Mouse (Mus musculus) kidney, embryonic 15.5 days (tissue): ENCODE results near the gene Fanci. TPM values are rescaled to one million over a fixed set of nuclear protein-coding genes. Genes with fewer than 3 reads are reported as not detected.
A peak's percentile ranks its signal among the peaks of the same experiment; 100 is the strongest.

Experiments
- ATAC-seq: fragments of 200-750 bp; cut with Nextera tagmentation; replicated peaks from 2 replicates; pipeline ENCODE4 v1.8.0; 2017; ENCODE audit warnings: moderate TSS enrichment; ENCODE audit not compliant: low FRiP score
- H3K27ac ChIP-seq: fragments of 300-500 bp; sonication (generic); 2 replicates; pipeline ENCODE4 v1.5.1; 2015; ENCODE audit warnings: mild to moderate bottlenecking, inconsistent platforms
- H3K27me3 ChIP-seq: fragments of 300-500 bp; sonication (generic); 2 replicates; pipeline ENCODE4 v1.6.1; 2015; ENCODE audit warnings: inconsistent platforms
- H3K36me3 ChIP-seq: fragments of 300-500 bp; sonication (generic); 2 replicates; pipeline ENCODE4 v1.6.1; 2015; ENCODE audit warnings: inconsistent platforms
- H3K4me1 ChIP-seq: fragments of 300-500 bp; sonication (generic); 2 replicates; pipeline ENCODE4 v1.6.1; 2015; ENCODE audit warnings: inconsistent platforms
- H3K4me2 ChIP-seq: fragments of 300-500 bp; sonication (generic); 2 replicates; pipeline ENCODE4 v1.6.1; 2015; ENCODE audit warnings: moderate library complexity, mild to moderate bottlenecking, inconsistent platforms
- H3K4me3 ChIP-seq: fragments of 300-500 bp; sonication (generic); replicated peaks from 2 replicates; pipeline ENCODE4 v1.5.1; 2015; ENCODE audit warnings: mild to moderate bottlenecking, inconsistent platforms
- H3K9ac ChIP-seq: fragments of 300-500 bp; sonication (generic); 2 replicates; pipeline ENCODE4 v1.6.1; 2015; ENCODE audit warnings: mild to moderate bottlenecking, inconsistent platforms
- H3K9me3 ChIP-seq: fragments of 300-500 bp; sonication (generic); replicated peaks from 2 replicates; pipeline ENCODE4 v1.6.1; 2016; ENCODE audit warnings: inconsistent platforms
- WGBS: fragments of 180-500 bp; shearing (Covaris S2); methylation state at CpG from one replicate; pipeline ENCODE4 v1.1.7; 2015; ENCODE audit warnings: mixed read lengths; 5-methylcytosine and 5-hydroxymethylcytosine counted together
- polyA plus RNA-seq: library from polyadenylated mRNA; unstranded; fragments of >200 nt; fragmentation: Nextera tagmentation; extraction: Ambion mirVana; gene quantifications from 2 replicates; pipeline ENCODE4 v1.2.1, GENCODE M21; 2015

Gene Fanci
- polyA plus RNA-seq, 1 experiment from 2014 or later = 12.6 TPM

DNA sequence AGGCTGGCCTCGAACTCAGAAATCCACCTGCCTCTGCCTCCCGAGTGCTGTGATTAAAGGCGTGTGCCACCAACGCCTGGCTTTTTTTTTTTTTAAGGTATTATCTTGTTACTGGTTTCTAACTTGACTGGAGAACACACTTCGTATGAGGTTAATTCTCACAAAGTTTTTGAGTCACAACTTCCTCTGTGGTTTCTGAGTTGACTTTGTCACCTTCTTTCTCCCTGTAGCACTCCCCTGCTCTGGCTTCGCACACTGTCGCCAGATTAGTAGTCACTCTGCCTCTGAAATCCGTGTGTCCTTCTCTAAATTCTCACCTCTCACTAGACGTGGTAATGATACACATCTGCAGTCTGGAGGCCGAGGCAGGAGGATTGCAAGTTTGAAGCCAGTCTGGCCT lies 31.1 kb downstream of the Fanci start:
- ATAC-seq = no peak

DNA sequence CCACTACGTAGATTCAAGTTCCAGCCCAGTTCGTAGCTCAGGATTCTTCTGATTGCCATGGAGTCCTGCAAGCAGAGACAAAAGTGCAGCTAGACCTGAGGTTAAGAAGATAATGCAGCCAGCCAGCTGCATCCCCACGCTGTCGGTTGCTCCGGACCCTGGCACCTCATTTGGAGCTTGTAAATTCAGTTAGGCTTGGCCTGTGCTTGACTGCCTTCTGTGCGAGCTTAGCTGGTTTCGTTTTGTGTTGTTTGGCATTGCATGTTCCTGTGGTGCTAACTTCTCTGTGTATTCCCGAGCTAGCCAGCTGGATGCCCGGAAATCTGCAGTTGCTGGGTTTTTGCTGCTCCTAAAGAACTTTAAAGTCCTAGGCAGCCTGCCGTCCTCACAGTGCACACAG lies 34.1 kb downstream of the Fanci start:
- H3K4me3 ChIP-seq = no peak overlapping the region
- WGBS = 85% methylated on average over 10 of the region's 10 CpGs
- peaks cover 16% of the 10 kb centered on the region for H3K36me3 ChIP-seq
- H3K9me3 ChIP-seq = no peaks in the 10 kb centered on the region
- no peak overlapping the region for H3K27ac ChIP-seq
- no peak overlapping the region for H3K9ac ChIP-seq
- no peak overlapping the region for H3K4me2 ChIP-seq
- H3K27me3 ChIP-seq = no peaks in the 10 kb centered on the region
- no peaks in the 10 kb centered on the region for H3K4me1 ChIP-seq
- no peak for ATAC-seq

More for the DNA sequence above, 31.1 kb downstream of the Fanci start:
- peaks cover 19% of the 10 kb centered on the region for H3K36me3 ChIP-seq
- no peak overlapping the region for H3K9ac ChIP-seq
- no peaks in the 10 kb centered on the region for H3K4me1 ChIP-seq
- no peaks in the 10 kb centered on the region for H3K9me3 ChIP-seq
- no peak overlapping the region for H3K27ac ChIP-seq
- no peak overlapping the region for H3K4me2 ChIP-seq
- H3K27me3 ChIP-seq = no peaks in the 10 kb centered on the region
- H3K4me3 ChIP-seq = no peak overlapping the region
- 97% methylated on average over 10 of the region's 10 CpGs for WGBS

DNA sequence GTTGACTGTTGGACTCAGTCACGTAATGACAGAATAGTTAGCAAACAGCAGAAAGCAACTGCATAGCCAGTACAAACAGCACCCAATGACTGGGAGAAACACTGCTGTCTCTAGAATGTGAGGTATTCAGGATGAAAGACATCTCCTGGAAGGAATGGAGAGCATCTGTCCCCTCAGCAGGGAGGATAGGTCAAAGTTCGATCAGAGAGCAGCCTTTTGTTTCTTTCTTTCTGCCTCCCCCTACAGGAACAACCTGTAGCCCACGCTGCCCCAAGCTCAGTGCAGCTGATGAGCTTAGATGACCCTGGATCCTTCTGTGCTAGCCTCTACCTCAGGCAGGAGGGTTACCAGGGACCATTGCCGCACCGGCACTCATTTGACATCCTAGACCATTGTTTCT lies 36.5 kb downstream of the Fanci start:
- Histone ChIP-seq H3K4me2 (no peak overlapping the region), H3K27me3 (no peaks in the 10 kb centered on the region), H3K9me3 (no peaks in the 10 kb centered on the region), H3K4me1 (no peaks in the 10 kb centered on the region), H3K27ac (no peak overlapping the region), H3K4me3 (no peak overlapping the region), H3K9ac (no peak overlapping the region), H3K36me3 (peaks cover 10% of the 10 kb centered on the region; the same call in 1 of the 2 replicates)
- WGBS = 69% methylated on average over 5 of the region's 5 CpGs
- no peak for ATAC-seq

DNA sequence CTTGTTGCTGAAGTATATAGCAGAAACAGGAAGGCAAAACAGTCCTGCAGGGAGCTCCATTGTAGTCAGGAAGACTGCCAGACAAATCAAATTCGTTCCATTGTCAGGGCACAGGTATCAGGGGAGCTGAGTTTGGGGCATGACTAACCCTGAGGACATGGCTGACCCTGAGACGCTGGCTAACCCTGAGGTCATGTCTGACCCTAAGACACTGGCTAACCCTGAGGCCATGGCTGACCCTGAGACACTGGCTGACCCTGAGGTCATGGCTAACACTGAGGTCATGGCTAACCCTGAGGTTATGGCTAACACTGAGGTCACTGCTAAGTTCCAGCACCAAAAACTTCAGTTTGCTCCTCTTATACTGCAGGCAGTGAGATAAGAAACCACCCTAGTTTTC lies 48.3 kb downstream of the Fanci start:
- Histone ChIP-seq H3K9ac (no peak overlapping the region), H3K36me3 (peaks cover 37% of the 10 kb centered on the region), H3K9me3 (no peaks in the 10 kb centered on the region), H3K27me3 (no peaks in the 10 kb centered on the region), H3K4me2 (no peak overlapping the region), H3K4me1 (no peaks in the 10 kb centered on the region), H3K4me3 (no peak overlapping the region), H3K27ac (no peak overlapping the region)
- WGBS = 74% methylated on average over 2 of the region's 2 CpGs
- no peak for ATAC-seq

DNA sequence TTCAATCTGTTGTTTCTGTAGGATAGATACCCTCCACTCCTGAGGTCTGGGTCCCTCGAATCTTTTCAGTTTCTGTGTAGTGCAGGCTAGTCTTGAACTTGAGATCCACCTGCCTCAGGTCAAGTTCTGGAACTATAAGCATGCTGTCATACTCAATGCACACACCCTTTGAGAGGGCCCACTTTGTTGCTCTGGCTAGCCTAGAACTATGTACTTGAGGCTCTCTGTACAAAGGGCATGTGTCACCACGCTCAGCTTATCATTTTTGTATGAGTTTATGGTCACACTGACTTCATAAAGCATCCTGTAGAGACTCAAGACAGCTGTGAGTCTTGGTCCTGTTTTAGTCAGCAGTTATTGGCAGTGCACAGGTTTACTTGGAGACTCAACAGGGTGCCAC lies 55.3 kb downstream of the Fanci start:
- no peak for ATAC-seq
- H3K27me3 ChIP-seq = no peaks in the 10 kb centered on the region
- WGBS = 94% methylated on average over 2 of the region's 2 CpGs
- no peak overlapping the region for H3K4me3 ChIP-seq
- H3K4me1 ChIP-seq = no peaks in the 10 kb centered on the region
- H3K4me2 ChIP-seq = no peak overlapping the region
- H3K27ac ChIP-seq = no peak overlapping the region
- peaks cover 78% of the 10 kb centered on the region for H3K36me3 ChIP-seq
- no peak overlapping the region for H3K9ac ChIP-seq
- no peaks in the 10 kb centered on the region for H3K9me3 ChIP-seq

DNA sequence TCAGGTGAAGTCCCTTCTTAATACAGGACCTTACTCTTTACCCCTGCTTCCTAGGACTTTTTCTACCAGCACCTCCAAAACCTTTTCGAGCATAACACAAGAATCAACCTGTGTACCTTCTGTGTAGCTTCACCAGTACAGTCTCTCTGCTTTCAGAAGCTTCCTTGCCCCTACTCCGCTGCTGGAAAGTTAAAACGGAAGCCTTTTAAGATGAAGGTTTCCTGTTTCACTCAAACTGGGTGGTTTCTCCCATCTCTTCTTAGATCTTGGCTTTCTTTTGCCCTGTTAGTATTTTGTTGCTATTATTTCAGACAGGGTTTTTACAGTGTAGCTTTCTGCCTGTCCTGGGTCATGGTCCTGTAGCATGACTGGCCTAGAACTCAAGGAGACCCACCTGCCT lies 55.8 kb downstream of the Fanci start:
- Histone ChIP-seq H3K9ac (no peak overlapping the region), H3K4me1 (no peaks in the 10 kb centered on the region), H3K27me3 (no peaks in the 10 kb centered on the region), H3K9me3 (no peaks in the 10 kb centered on the region), H3K36me3 (peaks cover 82% of the 10 kb centered on the region), H3K4me2 (no peak overlapping the region), H3K4me3 (no peak overlapping the region), H3K27ac (no peak overlapping the region)
- 94% methylated on average over 3 of the region's 3 CpGs for WGBS
- ATAC-seq = no peak

DNA sequence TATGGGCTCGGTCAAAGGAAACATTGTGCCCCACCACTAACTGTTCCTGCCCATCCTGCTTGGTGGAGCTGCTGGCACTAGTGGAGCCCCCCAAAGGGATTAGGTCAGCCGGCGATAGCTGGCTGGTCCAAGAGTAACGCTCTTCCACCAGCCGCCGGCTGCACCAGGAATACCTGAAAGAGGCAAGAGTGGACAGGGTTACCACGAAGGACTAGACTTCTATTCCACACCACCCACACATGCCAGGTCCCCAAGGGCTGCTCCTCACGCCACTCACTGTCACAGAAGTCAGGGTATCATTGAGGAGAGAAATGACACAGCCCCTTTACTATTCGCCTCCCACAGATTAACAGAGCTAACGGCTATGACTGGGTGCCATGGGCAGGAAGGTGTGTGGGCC lies 70.0 kb downstream of the Fanci start:
- H3K27me3 ChIP-seq = no peaks in the 10 kb centered on the region
- 88% methylated on average over 10 of the region's 10 CpGs for WGBS
- H3K9me3 ChIP-seq = no peaks in the 10 kb centered on the region
- H3K9ac ChIP-seq = no peak overlapping the region
- peaks cover 20% of the 10 kb centered on the region for H3K4me1 ChIP-seq
- H3K4me2 ChIP-seq = no peak overlapping the region
- H3K4me3 ChIP-seq = no peak overlapping the region
- no peak for ATAC-seq
- H3K27ac ChIP-seq = no peak overlapping the region
- H3K36me3 ChIP-seq = peaks cover 66% of the 10 kb centered on the region

DNA sequence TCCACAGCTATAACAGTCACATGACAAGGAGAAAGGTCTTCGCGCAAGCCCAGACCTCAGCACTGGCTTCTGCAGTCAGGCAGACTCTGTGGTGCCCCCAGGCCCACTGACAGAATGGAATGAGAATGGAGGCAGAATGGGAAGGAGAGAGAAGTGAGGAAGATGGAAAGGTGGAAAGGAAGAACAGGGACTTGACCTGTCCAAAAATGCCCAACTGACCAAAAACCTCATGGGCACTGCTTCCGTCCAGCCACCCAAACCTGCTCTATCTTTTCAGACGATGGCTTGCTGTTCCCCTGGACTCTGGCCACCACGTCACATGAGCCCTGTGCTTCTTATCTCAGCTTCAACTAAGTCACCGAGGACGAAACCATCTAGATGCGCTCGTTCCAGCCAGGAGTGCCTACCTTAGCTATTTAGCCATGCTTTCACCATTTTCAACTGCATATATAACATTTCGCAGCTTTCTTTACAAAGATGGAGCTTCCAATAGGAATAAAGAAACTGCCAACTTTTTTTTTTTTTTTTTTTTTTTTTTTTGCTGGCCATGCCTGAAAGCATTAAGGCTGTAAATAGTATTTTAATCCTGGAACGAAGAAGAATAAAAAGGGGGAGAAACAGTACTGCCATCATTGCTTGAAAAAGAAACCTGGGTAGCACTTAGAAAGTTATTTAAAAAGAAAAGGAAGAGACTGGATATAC lies 71.8 kb downstream of the Fanci start:
- no peak for ATAC-seq
- Histone ChIP-seq H3K27ac (no peak overlapping the region), H3K27me3 (no peaks in the 10 kb centered on the region), H3K36me3 (peaks cover 48% of the 10 kb centered on the region), H3K9ac (no peak overlapping the region), H3K4me2 (no peak overlapping the region), H3K9me3 (no peaks in the 10 kb centered on the region), H3K4me1 (peaks cover 33% of the 10 kb centered on the region), H3K4me3 (no peak overlapping the region)
- WGBS = 90% methylated on average over 11 of the region's 11 CpGs

DNA sequence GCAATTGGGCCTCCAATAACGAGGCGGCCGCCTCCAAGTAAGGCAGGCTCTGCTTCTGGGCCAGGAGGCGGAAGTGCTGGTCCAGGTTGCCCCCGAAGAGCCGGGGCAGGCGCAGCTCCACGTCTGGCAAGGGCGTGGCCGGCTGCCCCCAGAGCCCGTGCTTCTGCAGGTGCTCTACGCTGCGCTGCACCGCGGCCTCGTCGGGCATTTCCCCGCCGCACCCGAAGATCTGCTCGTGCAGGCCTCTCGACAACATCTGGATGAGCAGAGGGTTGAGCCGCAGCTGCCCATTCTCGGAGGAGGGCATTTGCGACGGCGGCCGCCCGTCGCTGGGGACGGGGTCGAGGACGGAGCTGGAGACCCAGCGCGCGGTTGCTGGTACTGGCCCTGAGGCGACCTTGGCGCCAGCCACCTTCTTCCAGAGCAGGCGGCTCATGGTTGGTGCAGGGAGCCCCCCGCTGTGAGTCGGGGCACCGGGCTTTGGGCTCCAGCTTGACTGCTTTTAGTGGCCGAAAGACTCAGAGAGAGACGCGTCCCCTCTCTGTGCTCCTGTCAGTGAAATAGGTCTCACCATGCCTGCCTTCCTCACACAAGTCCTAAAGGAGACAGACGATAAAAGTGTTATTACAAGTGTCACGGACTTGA lies 73.2 kb downstream of the Fanci start:
- Histone ChIP-seq H3K4me3 (peak overlapping the region; percentile 94), H3K36me3 (peaks cover 34% of the 10 kb centered on the region), H3K27ac (no peak overlapping the region; the same call in 1 of the 2 replicates), H3K27me3 (no peaks in the 10 kb centered on the region), H3K4me1 (peaks cover 33% of the 10 kb centered on the region), H3K4me2 (peak overlapping the region; percentile 89), H3K9me3 (no peaks in the 10 kb centered on the region), H3K9ac (peak overlapping the region; percentile 91)
- WGBS = 6% methylated on average over 47 of the region's 47 CpGs
- no peak for ATAC-seq

DNA sequence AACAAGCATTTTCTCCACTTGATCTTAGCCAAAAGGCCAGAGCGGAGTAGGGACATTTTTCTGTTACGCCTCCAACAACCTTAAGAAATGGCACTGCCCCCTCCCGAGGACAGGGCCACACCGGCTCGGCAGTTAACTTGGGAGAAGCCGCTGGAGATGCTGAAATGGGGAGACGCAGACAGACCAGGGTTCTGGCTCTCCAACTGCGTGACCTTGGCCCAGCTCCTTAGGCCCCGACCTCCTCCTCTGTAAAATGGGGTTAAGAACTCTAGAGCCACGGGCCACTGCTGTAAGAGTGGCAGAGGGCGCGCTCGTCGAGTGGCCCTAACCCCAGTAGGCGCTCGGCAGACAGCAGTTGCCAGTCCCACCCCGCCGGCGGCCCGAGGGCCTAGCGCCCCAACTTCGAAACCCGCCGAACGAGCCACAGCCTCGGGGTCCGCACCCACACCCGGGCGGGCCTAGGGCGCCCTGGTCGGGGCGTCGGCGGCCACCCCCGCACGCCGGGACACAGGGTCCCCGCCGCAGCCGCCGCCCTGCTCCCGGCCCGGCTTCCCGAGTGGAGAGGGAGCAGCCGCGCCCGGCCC lies 73.8 kb downstream of the Fanci start:
- Histone ChIP-seq H3K27ac (peak overlapping the region; percentile 90), H3K27me3 (no peaks in the 10 kb centered on the region), H3K4me2 (peak overlapping the region; percentile 89), H3K9me3 (no peaks in the 10 kb centered on the region), H3K36me3 (peaks cover 28% of the 10 kb centered on the region), H3K4me3 (peak overlapping the region; percentile 94), H3K9ac (peak overlapping the region; percentile 91), H3K4me1 (peaks cover 33% of the 10 kb centered on the region)
- under 1% methylated on average over 47 of the region's 47 CpGs for whole genome bisulfite sequencing
- peak; percentile 57 for ATAC-seq

DNA sequence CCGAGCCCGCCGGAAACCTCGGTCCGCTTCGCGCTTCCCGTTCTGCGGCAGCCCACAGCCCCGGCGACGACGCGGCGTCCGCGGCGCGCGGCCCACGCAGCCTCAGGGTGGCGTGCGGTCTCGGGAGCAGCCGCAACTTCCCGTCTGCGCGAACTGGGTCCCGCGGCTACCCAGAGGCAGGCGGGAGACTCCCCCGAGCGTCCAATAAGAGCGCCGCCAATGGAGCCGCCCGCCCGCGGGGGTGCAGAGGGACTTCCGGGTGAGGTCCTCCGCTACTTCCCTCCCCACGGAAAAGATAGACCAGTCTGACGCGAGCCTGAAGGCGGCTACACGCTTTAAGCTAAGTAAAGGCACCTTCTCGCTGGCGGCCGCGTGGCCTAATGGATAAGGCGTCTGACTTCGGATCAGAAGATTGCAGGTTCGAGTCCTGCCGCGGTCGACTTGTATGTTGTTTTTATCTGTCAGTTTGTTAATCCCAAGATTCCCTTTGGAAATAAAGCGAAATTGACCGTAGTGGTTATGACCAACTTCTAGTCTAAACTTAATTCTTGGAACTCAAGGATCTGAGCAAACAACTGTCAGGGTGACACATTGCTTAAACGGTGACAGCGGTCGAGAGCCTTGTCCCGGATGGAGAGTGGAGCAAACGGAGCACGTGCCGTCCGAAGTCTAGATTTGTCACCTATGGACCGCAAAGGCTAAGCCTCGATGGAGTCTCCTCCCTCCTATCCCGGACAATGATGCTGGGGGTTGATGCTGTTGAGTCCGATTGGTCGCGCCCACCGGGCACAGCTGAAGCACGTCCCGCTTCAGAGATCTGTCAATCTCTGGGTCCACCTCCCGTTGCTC lies 74.5 kb downstream of the Fanci start, which contains the start of gene Polg:
Polg (minus strand) TSS at position 310 of the 849 bp plus-strand sequence.
- no peaks in the 10 kb centered on the region for H3K27me3 ChIP-seq
- peak within 1 kb of the TSS; percentile 89 for H3K4me2 ChIP-seq
- H3K4me3 ChIP-seq = peak within 1 kb of the TSS; percentile 94
- peak; percentile 95 for ATAC-seq
- H3K9ac ChIP-seq = peak within 1 kb of the TSS; percentile 91
- no peaks in the 10 kb centered on the region for H3K9me3 ChIP-seq
- peak within 1 kb of the TSS; percentile 90 for H3K27ac ChIP-seq
- under 1% methylated on average over 76 of the region's 76 CpGs for WGBS
- peaks cover 21% of the 10 kb centered on the region for H3K36me3 ChIP-seq
- peaks cover 33% of the 10 kb centered on the region for H3K4me1 ChIP-seq
